Mouse (Mus musculus): ENCODE measurements around the gene Sun1. TPM values are rescaled to one million over a fixed set of nuclear protein-coding genes. Genes with fewer than 3 reads are reported as not detected.

Gene Sun1
- polyA plus RNA-seq, 1 experiment from 2014 or later: 40.3 TPM

DNA sequence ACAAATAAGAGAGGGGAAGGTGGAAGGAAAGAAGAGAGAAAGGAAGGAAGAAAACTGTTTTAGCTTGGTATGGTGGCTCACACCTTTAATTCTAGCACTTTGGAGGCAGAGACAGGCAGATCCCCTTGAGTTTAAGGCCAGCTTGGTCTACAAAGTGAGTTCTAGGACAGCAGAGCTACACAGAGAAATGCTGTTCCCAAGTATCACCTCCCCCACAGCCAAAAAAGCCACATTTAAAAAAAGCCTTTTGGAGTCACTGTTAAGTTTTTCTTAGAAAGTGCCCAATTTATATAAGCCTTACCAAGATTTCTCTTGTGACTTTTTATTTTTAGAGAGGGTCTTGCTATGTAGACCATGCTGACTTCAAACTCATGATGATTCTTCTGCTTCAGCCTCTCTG lies 13.9 kb downstream of the Sun1 start:
- no peak for DNase-seq (ENCODE audit: low spot score)
- no peak overlapping the region for H3K27ac ChIP-seq
- no peaks in the 10 kb centered on the region for H3K4me1 ChIP-seq
- H3K36me3 ChIP-seq: peaks cover 36% of the 10 kb centered on the region
- no peaks in the 10 kb centered on the region for H3K27me3 ChIP-seq (ENCODE audit: insufficient read depth, poor library complexity, severe bottlenecking)
- H3K4me3 ChIP-seq: no peak overlapping the region
- H3K9me3 ChIP-seq: no peaks in the 10 kb centered on the region

DNA sequence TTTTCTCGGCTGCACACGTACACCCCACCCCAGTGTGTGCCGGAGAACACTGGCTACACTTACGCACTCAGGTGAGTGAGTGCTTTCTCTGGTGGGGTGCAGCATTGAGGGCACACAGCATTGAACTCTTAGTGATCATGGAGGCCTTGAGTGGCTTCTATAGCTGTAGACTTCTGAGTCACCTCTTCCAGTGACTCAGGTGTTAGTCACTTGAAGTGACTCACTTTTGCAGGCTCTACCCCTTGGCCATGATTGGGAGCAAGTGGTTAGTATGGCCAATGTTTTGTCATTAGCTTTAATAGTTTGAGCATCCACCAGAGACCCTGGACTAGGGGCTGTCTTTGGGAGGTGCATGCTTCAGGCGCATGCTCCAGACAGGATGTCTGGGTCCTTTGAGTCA lies 14.7 kb downstream of the Sun1 start:
- Histone ChIP-seq H3K36me3 (peaks cover 40% of the 10 kb centered on the region), H3K27me3 (ENCODE audit: insufficient read depth, poor library complexity, severe bottlenecking) (no peaks in the 10 kb centered on the region), H3K9me3 (no peaks in the 10 kb centered on the region), H3K4me1 (0 out of 2 replicates have a peak, but pooled peaks cover 1% of the 10 kb centered on the region), H3K27ac (no peak overlapping the region), H3K4me3 (no peak overlapping the region)
- WGBS: 98% methylated on average over 5 of the region's 5 CpGs
- DNase-seq (ENCODE audit: low spot score): no peak

GRCm38 (mm10) chr5:139216121-139216520 lies 15.7 kb downstream of the Sun1 start:
- Histone ChIP-seq H3K4me1 (0 out of 2 replicates have a peak, but pooled peaks cover 4% of the 10 kb centered on the region), H3K4me3 (no peak overlapping the region), H3K36me3 (peaks cover 35% of the 10 kb centered on the region), H3K27ac (no peak overlapping the region), H3K27me3 (ENCODE audit: insufficient read depth, poor library complexity, severe bottlenecking) (no peaks in the 10 kb centered on the region), H3K9me3 (no peaks in the 10 kb centered on the region)
- DNase-seq (ENCODE audit: low spot score): no peak
- WGBS: 80% methylated on average over 2 of the region's 2 CpGs

DNA sequence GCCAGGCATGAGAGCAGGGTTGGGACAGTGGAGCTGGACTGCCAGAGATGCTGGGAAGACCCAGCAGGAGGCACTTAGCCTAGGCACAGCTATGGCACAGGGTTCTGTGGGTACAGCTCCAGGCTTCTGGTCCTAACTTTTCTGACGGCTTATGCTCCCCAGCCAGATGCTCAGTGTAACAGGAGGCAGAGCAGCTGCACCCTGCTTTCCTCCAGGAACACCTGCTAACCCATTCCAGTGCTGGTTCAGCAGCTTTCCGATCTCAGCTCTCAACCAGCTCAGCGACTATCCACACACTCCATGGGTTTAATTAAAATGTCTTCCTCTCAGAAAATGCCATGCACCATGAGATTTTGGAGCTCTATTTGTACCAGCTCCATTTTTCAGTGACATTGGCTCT lies 16.3 kb downstream of the Sun1 start:
- no peak overlapping the region for H3K4me3 ChIP-seq
- no peak overlapping the region for H3K27ac ChIP-seq
- peaks cover 42% of the 10 kb centered on the region for H3K36me3 ChIP-seq
- no peak for DNase-seq (ENCODE audit: low spot score)
- H3K4me1 ChIP-seq: 0 out of 2 replicates have a peak, but pooled peaks cover 4% of the 10 kb centered on the region
- WGBS: 79% methylated on average over 3 of the region's 3 CpGs
- H3K9me3 ChIP-seq: no peaks in the 10 kb centered on the region
- H3K27me3 ChIP-seq (ENCODE audit: insufficient read depth, poor library complexity, severe bottlenecking): no peaks in the 10 kb centered on the region

DNA sequence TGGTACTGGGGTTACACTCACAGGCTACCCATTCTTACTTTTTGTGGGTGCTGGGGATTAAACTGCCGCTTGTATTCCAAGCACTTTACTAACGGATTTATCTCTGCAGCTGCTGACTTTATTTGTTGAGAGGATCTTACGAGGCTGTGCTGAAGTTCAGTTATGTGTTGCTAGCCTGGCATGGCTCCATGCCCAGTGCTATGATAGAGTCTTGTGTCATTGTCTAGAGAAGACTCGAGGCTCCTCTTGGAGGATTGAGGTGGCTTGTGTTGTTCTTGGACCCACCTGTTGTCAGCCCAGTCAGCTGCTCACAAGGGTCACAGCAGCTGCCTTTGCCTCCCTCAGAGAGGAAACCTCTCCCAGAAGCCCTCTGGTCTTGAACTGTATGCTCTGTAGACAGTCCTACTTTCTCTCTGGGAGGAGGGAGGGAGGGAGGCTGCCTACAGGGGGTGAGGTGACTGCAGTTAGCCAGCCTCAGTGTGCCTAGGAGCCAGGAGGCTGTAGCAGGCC lies 19.6 kb downstream of the Sun1 start:
- WGBS: 83% methylated on average over 4 of the region's 4 CpGs
- no peak overlapping the region for H3K4me3 ChIP-seq
- peak overlapping the region; percentile 32; the same call in 1 of the 2 replicates for H3K27ac ChIP-seq
- H3K27me3 ChIP-seq (ENCODE audit: insufficient read depth, poor library complexity, severe bottlenecking): no peaks in the 10 kb centered on the region
- H3K9me3 ChIP-seq: no peaks in the 10 kb centered on the region
- 0 out of 2 replicates have a peak, but pooled peaks cover 4% of the 10 kb centered on the region for H3K4me1 ChIP-seq
- DNase-seq (ENCODE audit: low spot score): no peak
- H3K36me3 ChIP-seq: peaks cover 63% of the 10 kb centered on the region

- Histone ChIP-seq H3K9me3 (no peaks in the 10 kb centered on the region), H3K4me1 (0 out of 2 replicates have a peak, but pooled peaks cover 4% of the 10 kb centered on the region), H3K36me3 (peaks cover 63% of the 10 kb centered on the region), H3K27ac (peak overlapping the region; percentile 32; the same call in 1 of the 2 replicates), H3K4me3 (no peak overlapping the region), H3K27me3 (ENCODE audit: insufficient read depth, poor library complexity, severe bottlenecking) (no peaks in the 10 kb centered on the region)
- no peak for DNase-seq (ENCODE audit: low spot score)
- whole genome bisulfite sequencing: 80% methylated on average over 4 of the region's 4 CpGs
These were observed 20.2 kb downstream of the Sun1 start for GRCm38 (mm10) chr5:139220610-139221009.

- no peaks in the 10 kb centered on the region for H3K27me3 ChIP-seq (ENCODE audit: insufficient read depth, poor library complexity, severe bottlenecking)
- H3K27ac ChIP-seq: no peak overlapping the region
- H3K4me1 ChIP-seq: 0 out of 2 replicates have a peak, but pooled peaks cover 4% of the 10 kb centered on the region
- H3K36me3 ChIP-seq: peaks cover 74% of the 10 kb centered on the region
- H3K9me3 ChIP-seq: no peaks in the 10 kb centered on the region
- no peak overlapping the region for H3K4me3 ChIP-seq
- no peak for DNase-seq (ENCODE audit: low spot score)
- 95% methylated on average over 10 of the region's 10 CpGs for WGBS
These were observed 22.9 kb downstream of the Sun1 start for GRCm38 (mm10) chr5:139223331-139223730.

- Histone ChIP-seq H3K36me3 (peaks cover 87% of the 10 kb centered on the region), H3K27me3 (ENCODE audit: insufficient read depth, poor library complexity, severe bottlenecking) (no peaks in the 10 kb centered on the region), H3K9me3 (no peaks in the 10 kb centered on the region), H3K27ac (no peak overlapping the region), H3K4me3 (no peak overlapping the region), H3K4me1 (no peaks in the 10 kb centered on the region)
- DNase-seq (ENCODE audit: low spot score): no peak
- 93% methylated on average over 4 of the region's 4 CpGs for WGBS
These were observed 26.8 kb downstream of the Sun1 start for GRCm38 (mm10) chr5:139227236-139227635.

DNA sequence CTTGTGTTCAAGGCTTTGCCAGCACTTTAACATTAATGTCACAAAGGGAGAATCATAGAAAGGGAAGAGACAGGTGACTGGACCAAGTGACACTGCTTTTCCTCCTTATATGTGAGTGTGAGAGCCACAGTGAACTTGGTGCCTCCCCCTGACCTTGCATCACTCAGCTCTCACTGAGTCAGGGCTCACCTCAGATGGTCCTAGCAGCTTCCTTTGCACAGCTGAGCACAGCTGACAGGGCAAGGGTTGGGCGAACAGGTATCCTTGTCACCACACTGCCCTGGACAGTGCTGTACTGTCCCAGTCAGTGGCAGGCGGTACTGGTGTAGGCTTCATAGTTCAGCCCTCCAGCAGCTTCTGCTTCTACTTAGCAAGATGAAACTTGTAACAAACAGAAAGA lies 27.2 kb downstream of the Sun1 start:
- Histone ChIP-seq H3K27me3 (ENCODE audit: insufficient read depth, poor library complexity, severe bottlenecking) (no peaks in the 10 kb centered on the region), H3K9me3 (no peaks in the 10 kb centered on the region), H3K4me1 (no peaks in the 10 kb centered on the region), H3K4me3 (no peak overlapping the region), H3K36me3 (peaks cover 87% of the 10 kb centered on the region), H3K27ac (no peak overlapping the region)
- 97% methylated on average over 2 of the region's 2 CpGs for WGBS
- DNase-seq (ENCODE audit: low spot score): no peak

GRCm38 (mm10) chr5:139228318-139228717 lies 27.9 kb downstream of the Sun1 start:
- Histone ChIP-seq H3K9me3 (no peaks in the 10 kb centered on the region), H3K4me3 (no peak overlapping the region), H3K36me3 (peaks cover 91% of the 10 kb centered on the region)

GRCm38 (mm10) chr5:139229716-139230115 lies 29.3 kb downstream of the Sun1 start:
- peaks cover 91% of the 10 kb centered on the region for H3K36me3 ChIP-seq
- H3K4me1 ChIP-seq: no peaks in the 10 kb centered on the region
- DNase-seq (ENCODE audit: low spot score): no peak
- WGBS: 90% methylated on average over 3 of the region's 3 CpGs
- H3K27ac ChIP-seq: no peak overlapping the region
- H3K27me3 ChIP-seq (ENCODE audit: insufficient read depth, poor library complexity, severe bottlenecking): no peaks in the 10 kb centered on the region
- H3K9me3 ChIP-seq: no peaks in the 10 kb centered on the region
- no peak overlapping the region for H3K4me3 ChIP-seq

More at GRCm38 (mm10) chr5:139228318-139228717, 27.9 kb downstream of the Sun1 start:
- WGBS: 88% methylated on average over 3 of the region's 3 CpGs
- Histone ChIP-seq H3K27ac (no peak overlapping the region), H3K4me1 (no peaks in the 10 kb centered on the region), H3K27me3 (ENCODE audit: insufficient read depth, poor library complexity, severe bottlenecking) (no peaks in the 10 kb centered on the region)
- no peak for DNase-seq (ENCODE audit: low spot score)

- Histone ChIP-seq H3K27ac (no peak overlapping the region), H3K9me3 (no peaks in the 10 kb centered on the region), H3K36me3 (peaks cover 93% of the 10 kb centered on the region), H3K27me3 (ENCODE audit: insufficient read depth, poor library complexity, severe bottlenecking) (no peaks in the 10 kb centered on the region), H3K4me3 (no peak overlapping the region), H3K4me1 (no peaks in the 10 kb centered on the region)
- DNase-seq (ENCODE audit: low spot score): no peak
- WGBS: 87% methylated on average over 3 of the region's 3 CpGs
These were observed 31.6 kb downstream of the Sun1 start for GRCm38 (mm10) chr5:139232083-139232482.

DNA sequence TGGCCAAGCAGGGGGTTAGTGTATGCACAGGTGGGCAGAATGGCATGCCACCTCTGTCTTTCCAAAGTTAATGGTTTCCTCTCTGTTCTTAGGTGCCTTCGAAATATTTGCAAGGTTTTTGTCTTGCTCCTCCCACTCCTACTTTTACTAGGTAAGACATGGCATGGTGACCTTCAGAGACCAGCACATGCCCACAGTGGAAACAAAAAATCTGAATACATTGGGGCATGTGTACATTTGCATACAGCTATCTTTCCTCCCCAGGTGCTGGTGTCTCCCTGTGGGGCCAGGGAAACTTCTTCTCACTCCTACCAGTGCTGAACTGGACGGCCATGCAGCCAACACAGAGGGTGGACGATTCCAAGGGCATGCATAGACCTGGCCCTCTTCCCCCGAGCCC lies 34.0 kb downstream of the Sun1 start:
- Histone ChIP-seq H3K4me1 (no peaks in the 10 kb centered on the region), H3K27me3 (ENCODE audit: insufficient read depth, poor library complexity, severe bottlenecking) (no peaks in the 10 kb centered on the region), H3K9me3 (no peaks in the 10 kb centered on the region), H3K4me3 (no peak overlapping the region), H3K36me3 (peaks cover 97% of the 10 kb centered on the region), H3K27ac (no peak overlapping the region)
- WGBS: 88% methylated on average over 4 of the region's 4 CpGs
- no peak for DNase-seq (ENCODE audit: low spot score)

GRCm38 (mm10) chr5:139237436-139237835 lies 37.0 kb downstream of the Sun1 start:
- no peaks in the 10 kb centered on the region; the same call in 1 of the 2 replicates for H3K4me1 ChIP-seq
- H3K27me3 ChIP-seq (ENCODE audit: insufficient read depth, poor library complexity, severe bottlenecking): no peaks in the 10 kb centered on the region
- no peak for DNase-seq (ENCODE audit: low spot score)
- H3K36me3 ChIP-seq: peaks cover 98% of the 10 kb centered on the region
- no peak overlapping the region for H3K27ac ChIP-seq
- H3K9me3 ChIP-seq: no peaks in the 10 kb centered on the region
- no peak overlapping the region for H3K4me3 ChIP-seq
- 81% methylated on average over 4 of the region's 4 CpGs for WGBS
